Mouse (Mus musculus) brain, embryonic 14.5 days (tissue): ENCODE results near the gene Abcc4.

ENCODE experiments used
- CTCF ChIP-seq: fragments of 200-500 bp; IDR thresholded peaks from 2 replicates; pipeline ENCODE4 v1.5.1; 2012; ENCODE audit warnings: inconsistent platforms, mild to moderate bottlenecking, moderate library complexity, borderline replicate concordance; ENCODE audit not compliant: insufficient read depth, insufficient read length; ENCODE audit errors: extremely low read depth
- POLR2A ChIP-seq: fragments of 200-500 bp; IDR thresholded peaks from 2 replicates; pipeline ENCODE4 v1.6.1; 2012; ENCODE audit warnings: mild to moderate bottlenecking, inconsistent platforms, borderline replicate concordance; ENCODE audit not compliant: poor library complexity, insufficient read depth, insufficient read length, severe bottlenecking; ENCODE audit errors: extremely low read depth

DNA sequence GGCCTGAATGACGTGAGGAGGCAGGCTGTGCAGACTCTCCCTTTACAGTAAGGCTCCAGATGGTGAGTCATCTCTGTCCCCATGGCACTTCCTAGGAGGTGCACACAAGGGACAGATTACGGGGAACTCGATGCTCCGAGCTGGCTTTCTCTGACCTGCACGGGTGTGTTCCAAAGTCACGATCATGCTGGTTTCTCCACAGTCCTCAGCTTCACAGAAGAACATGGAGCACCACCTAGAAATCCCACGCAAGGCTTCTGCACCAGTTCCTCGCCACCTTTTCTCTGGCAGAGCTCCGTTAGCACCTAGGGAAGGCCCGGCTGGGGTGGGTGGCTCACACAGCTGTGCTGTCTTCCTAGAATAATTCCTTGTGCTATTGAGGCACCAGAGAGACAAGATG, 43.9 kb downstream of the Abcc4 start:
- no peak for TF ChIP-seq POLR2A
- TF ChIP-seq CTCF = no peak
